Mouse (Mus musculus) ES-E14 (cell line): ENCODE data around the gene Fbxl8. TPM values are rescaled to one million over a fixed set of nuclear protein-coding genes. Genes with fewer than 3 reads are reported as not detected.
A peak's percentile ranks its signal among the peaks of the same experiment; 100 is the strongest.

ENCODE experiments used
- DNase-seq: peaks from one replicate; pipeline ENCODE4 v3.0.0-alpha.2; 2013; ENCODE audit warnings: low read depth, low spot score
- H3K27ac ChIP-seq: 2 replicates; pipeline ENCODE4 v1.5.1; 2012; ENCODE audit warnings: low read depth, mild to moderate bottlenecking, low read length, moderate library complexity, mixed read lengths; ENCODE audit not compliant: poor library complexity, insufficient read depth, severe bottlenecking
- H3K36me3 ChIP-seq: 2 replicates; pipeline ENCODE4 v1.6.1; 2012; ENCODE audit warnings: mild to moderate bottlenecking, low read length, moderate library complexity, mixed read lengths; ENCODE audit not compliant: control insufficient read depth, poor library complexity, insufficient read depth, severe bottlenecking
- H3K4me1 ChIP-seq, 2 experiments: fragments of 150-350 bp in 1 of 2; sonication (generic) in 1 of 2; 2 replicates each; pipeline ENCODE4 v1.6.1; 2012; ENCODE audit warnings: low read length in 2 of 2, mild to moderate bottlenecking in 1 of 2, mixed read lengths in 1 of 2; ENCODE audit not compliant: control insufficient read depth in 2 of 2, insufficient read depth in 2 of 2, poor library complexity in 1 of 2
- H3K4me3 ChIP-seq, 2 experiments: fragments of 150-350 bp in 1 of 2; sonication (generic) in 1 of 2; 2 replicates each; pipeline ENCODE4 v1.5.1; 2012; ENCODE audit warnings: low read length in 2 of 2, low read depth in 1 of 2, mild to moderate bottlenecking in 1 of 2, mixed read lengths in 1 of 2; ENCODE audit not compliant: insufficient read depth in 1 of 2, poor library complexity in 1 of 2, severe bottlenecking in 1 of 2
- H3K9ac ChIP-seq: 2 replicates; pipeline ENCODE4 v1.6.1; 2012; ENCODE audit warnings: low read depth, mild to moderate bottlenecking, low read length, mixed read lengths; ENCODE audit not compliant: poor library complexity, insufficient read depth, severe bottlenecking
- H3K9me3 ChIP-seq: fragments of 150-350 bp; sonication (generic); 2 replicates; pipeline ENCODE4 v1.6.1; 2012; ENCODE audit warnings: low read depth, mild to moderate bottlenecking, low read length; ENCODE audit not compliant: control insufficient read depth, insufficient read depth
- CHD2 ChIP-seq: IDR thresholded peaks from 2 replicates; pipeline ENCODE4 v1.6.1; 2014; ENCODE audit warnings: mild to moderate bottlenecking, low read depth, low read length, inconsistent platforms
- HCFC1 ChIP-seq: IDR thresholded peaks from 2 replicates; pipeline ENCODE4 v1.6.1; 2012; ENCODE audit warnings: low read length, inconsistent platforms, borderline replicate concordance; ENCODE audit not compliant: insufficient read depth
- MAFK ChIP-seq: IDR thresholded peaks from 2 replicates; pipeline ENCODE4 v1.6.1; 2014; ENCODE audit warnings: mild to moderate bottlenecking, low read depth, low read length, inconsistent platforms; ENCODE audit not compliant: insufficient read depth
- ZC3H11A ChIP-seq: IDR thresholded peaks from 2 replicates; pipeline ENCODE4 v1.6.1; 2012; ENCODE audit warnings: low read depth, mild to moderate bottlenecking, inconsistent platforms, low read length, borderline replicate concordance
- ZNF384 ChIP-seq: IDR thresholded peaks from 2 replicates; pipeline ENCODE4 v1.6.1; 2012; ENCODE audit warnings: low read depth, low read length, inconsistent platforms
- in situ Hi-C, 2 experiments: fragments of 600-800 bp; cut with MboI; formaldehyde crosslinking; loops; one replicate each; pipeline ENCODE4 v1.15.1; 2025; ENCODE audit warnings: low sequenced_read_pairs in 2 of 2, inconsistent platforms in 1 of 2; ENCODE audit not compliant: unreplicated experiment in 2 of 2
- total RNA-seq: library from RNA; depleted of rRNA; stranded (reverse); fragments of 300-350 nt; gene quantifications from 2 replicates; pipeline ENCODE4 v1.2.3, GENCODE M21; 2012

Gene Fbxl8
- total RNA-seq, 1 experiment = 2.3 TPM

GRCm38 (mm10) chr8:105260371-105261099, 3.9 kb upstream of the Fbxl8 start:
- H3K4me1 ChIP-seq = peaks cover 0 to 8% of the 10 kb centered on the region in 2 experiments; a peak in 2 of 4 replicates
- DNase-seq = no peak
- H3K4me3 ChIP-seq = no peak overlapping the region
- no peaks in the 10 kb centered on the region for H3K36me3 ChIP-seq
- H3K9me3 ChIP-seq = no peaks in the 10 kb centered on the region
- H3K27ac ChIP-seq = no peak overlapping the region
- in situ Hi-C loops = loop anchor here in 1 of 2 experiments (25.0 kb wide), 1 partner anchor 623 kb away; the partner anchor contains the start of genes Ciao2b and Rrad
- no peak for TF ChIP-seq CHD2
- TF ChIP-seq ZC3H11A = no peak
- no peak overlapping the region for H3K9ac ChIP-seq

- TF ChIP-seq HCFC1 = no peak
- peak; percentile 67 for TF ChIP-seq ZNF384
- in situ Hi-C loops = loop anchor here in 1 of 2 experiments (25.0 kb wide), 1 partner anchor 624 kb away; the partner anchor contains the start of genes Ciao2b and Rrad
- Histone ChIP-seq H3K4me3 (no peak overlapping the region), H3K9ac (no peak overlapping the region), H3K36me3 (no peaks in the 10 kb centered on the region), H3K4me1 (peaks cover 0 to 8% of the 10 kb centered on the region in 2 experiments; a peak in 2 of 4 replicates), H3K9me3 (no peaks in the 10 kb centered on the region), H3K27ac (no peak overlapping the region)
- no peak for DNase-seq
Measured at GRCm38 (mm10) chr8:105261326-105261980, 3.0 kb upstream of the Fbxl8 start.

GRCm38 (mm10) chr8:105263244-105263912, 1.1 kb upstream of the Fbxl8 start:
- no peak overlapping the region; a peak in 1 of 4 replicates for H3K4me3 ChIP-seq
- in situ Hi-C loops = loop anchor here in 1 of 2 experiments (25.0 kb wide), 1 partner anchor 626 kb away; the partner anchor contains the start of genes Ciao2b and Rrad
- DNase-seq = no peak
- H3K4me1 ChIP-seq = peaks cover 0 to 13% of the 10 kb centered on the region in 2 experiments; a peak in 2 of 4 replicates
- H3K27ac ChIP-seq = no peak overlapping the region
- TF ChIP-seq MAFK (no peak), ZC3H11A (no peak), HCFC1 (no peak), ZNF384 (no peak), CHD2 (no peak)
- H3K36me3 ChIP-seq = no peaks in the 10 kb centered on the region
- H3K9me3 ChIP-seq = no peaks in the 10 kb centered on the region
- H3K9ac ChIP-seq = no peak overlapping the region

GRCm38 (mm10) chr8:105265128-105265527, 680 bp downstream of the Fbxl8 start:
- Histone ChIP-seq H3K9ac (no peak overlapping the region), H3K9me3 (no peaks in the 10 kb centered on the region), H3K4me3 (no peak overlapping the region), H3K27ac (no peak overlapping the region), H3K4me1 (peaks cover 0 to 12% of the 10 kb centered on the region in 2 experiments; a peak in 2 of 4 replicates), H3K36me3 (no peaks in the 10 kb centered on the region)
- in situ Hi-C loops = loop anchor here in 1 of 2 experiments (25.0 kb wide), 1 partner anchor 628 kb away; the partner anchor contains the start of genes Ciao2b and Rrad
- no peak for DNase-seq
- TF ChIP-seq CHD2 (no peak), MAFK (no peak), HCFC1 (no peak), ZC3H11A (no peak), ZNF384 (no peak)
